Mouse (Mus musculus): Measurements from ENCODE around the gene Scarf2.

Gene Scarf2

DNA sequence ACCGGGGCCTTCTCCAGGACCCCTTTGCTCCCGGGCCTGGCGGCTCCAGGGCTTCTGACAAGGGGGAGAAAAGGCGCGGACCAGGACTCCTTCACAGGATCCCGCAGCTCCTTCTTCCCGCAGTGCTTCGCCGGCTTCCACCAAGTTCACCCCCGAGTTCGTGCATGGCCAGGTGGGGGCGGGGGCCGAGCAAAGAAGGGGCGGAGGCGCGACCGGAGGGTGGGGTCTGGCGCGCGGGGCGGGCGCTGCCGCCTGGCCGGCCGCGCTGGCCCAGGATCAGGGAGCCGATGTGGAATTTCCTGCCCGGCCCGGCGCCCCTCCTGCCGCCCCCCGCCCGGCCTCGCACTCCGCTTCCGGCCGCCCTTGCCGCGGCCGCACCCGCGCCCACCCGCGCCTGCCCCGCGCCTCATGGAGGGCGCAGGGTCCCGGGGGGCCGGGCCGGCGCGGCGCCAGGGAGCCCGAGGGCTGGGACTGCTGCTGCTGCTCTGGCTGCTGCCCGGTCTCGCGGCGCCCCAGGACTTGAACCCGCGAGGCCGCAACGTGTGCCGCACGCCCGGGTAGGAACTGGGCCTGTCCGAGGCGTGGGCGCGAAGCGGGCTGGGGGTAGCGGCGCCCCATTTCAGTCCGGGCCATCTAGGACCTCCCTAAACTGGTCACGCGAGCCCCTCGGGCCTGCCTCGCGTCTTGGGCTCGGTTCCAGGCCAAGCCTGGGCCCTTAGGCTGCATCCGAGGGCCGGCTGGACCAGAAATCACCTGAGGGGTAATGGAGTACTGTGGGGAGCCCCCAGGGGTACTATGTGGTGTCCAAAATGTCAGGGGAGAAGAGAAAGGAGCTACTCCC, at the start of gene Scarf2:
Gene Scarf2 (plus strand): TSS at position 312 of the 841 bp plus-strand sequence.
- DNase-seq (ENCODE audit: low spot score) = peak; percentile 61

DNA sequence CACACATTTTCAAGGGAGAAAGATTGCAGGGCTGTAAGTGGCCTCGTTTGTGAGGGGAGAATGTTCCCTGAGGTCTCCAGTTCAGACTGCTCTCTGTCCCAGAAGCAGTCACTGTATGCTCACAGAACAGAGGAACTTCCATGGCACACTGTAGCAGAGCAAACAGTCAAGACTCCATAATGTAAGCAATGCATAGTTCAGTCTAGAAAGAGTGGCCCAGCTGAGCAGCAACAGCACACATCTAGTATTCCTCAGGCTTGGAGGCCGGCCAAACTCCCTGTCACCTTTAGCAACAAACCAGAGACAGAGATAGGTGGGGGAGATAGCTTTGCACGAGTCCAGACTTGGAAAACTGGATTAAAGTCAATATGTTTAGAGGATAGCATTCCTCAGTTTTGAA, 44.1 kb upstream of the Scarf2 start:
- no peak for DNase-seq (ENCODE audit: low spot score)

DNA sequence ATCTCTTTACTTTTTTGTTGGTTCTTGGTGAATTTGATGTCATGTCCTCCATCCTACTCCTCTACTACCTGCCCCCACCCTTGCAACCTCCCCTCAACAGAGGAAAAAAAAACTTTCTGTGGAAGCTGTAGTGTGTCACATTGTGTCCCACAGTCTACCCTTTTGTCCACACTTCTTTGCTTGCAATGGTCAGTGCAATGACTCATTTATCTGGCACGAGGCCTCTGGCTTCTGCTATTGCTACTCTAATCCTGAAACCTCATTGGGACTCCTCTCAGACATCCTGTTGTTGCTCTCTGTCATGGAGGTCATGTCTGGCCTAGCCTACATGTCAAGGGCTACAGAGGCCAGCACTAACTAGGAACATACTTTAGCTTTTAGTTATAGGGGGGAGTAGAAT, 43.4 kb upstream of the Scarf2 start:
- DNase-seq (ENCODE audit: low spot score) = no peak

DNA sequence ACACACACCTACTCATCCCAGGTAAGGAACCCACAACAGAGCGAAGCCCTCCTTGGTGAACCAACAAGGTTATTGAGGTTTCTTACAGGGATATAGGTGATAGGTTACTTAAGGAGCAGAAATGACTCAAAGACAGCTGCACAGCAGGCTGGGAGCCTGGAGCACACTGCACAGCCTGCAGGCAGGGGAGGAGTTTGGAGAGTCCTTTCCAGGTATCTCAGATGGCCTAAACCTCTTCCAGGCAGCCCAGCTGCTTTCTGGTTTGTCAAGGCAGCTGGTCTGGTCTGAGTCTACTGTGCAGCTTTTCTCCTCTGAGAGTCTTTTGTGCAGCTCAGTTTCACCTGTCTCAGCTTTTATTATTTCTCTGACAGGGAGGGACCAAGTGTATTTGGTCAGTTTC, 39.3 kb upstream of the Scarf2 start:
- DNase-seq (ENCODE audit: low spot score) = no peak

DNA sequence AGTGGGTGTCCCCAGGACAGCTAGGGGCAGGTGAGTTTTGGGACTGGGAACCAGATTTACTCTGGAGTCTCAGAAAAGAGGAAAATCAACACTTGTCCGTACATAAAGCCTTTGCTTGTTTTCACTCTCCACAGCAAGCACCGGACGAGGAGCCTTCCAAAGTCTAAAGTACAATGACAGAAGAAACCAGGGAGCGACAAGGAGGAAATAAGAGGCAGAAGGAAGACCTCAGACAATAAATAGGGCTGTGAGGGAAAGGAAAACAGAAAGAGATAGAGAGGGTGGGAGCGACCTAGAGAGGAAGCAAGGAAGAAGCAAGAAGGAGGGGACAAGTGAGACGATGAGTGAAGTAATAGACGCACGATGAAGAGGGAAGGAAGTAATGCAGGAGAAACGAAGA, 38.2 kb upstream of the Scarf2 start:
- DNase-seq (ENCODE audit: low spot score) = no peak

DNA sequence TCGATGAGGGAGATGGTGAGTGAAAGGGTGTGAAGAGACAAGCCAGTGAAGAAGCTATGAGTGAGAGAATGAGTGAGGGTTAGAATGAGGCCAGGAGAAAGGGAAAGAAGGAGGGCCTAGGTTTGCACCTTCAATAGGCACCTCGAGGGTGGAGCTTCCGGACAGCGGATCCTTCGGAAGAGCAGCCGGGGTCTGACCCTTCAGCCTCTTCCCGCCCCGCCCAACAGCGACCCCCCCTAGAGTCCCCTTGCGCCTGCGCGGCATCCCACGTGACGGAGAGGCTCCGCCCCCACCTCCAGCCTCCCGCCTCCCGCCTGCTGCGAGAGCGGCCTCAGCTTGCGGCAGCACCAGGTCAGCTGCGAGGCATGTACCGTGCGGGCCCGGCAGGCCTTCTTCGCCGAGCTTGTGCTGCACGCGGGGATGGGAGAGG, 37.7 kb upstream of the Scarf2 start, which contains the start of gene Klhl22:
Gene Klhl22 (plus strand): TSS at position 275 of the 430 bp plus-strand sequence.
- peak; percentile 91 for DNase-seq (ENCODE audit: low spot score)

DNA sequence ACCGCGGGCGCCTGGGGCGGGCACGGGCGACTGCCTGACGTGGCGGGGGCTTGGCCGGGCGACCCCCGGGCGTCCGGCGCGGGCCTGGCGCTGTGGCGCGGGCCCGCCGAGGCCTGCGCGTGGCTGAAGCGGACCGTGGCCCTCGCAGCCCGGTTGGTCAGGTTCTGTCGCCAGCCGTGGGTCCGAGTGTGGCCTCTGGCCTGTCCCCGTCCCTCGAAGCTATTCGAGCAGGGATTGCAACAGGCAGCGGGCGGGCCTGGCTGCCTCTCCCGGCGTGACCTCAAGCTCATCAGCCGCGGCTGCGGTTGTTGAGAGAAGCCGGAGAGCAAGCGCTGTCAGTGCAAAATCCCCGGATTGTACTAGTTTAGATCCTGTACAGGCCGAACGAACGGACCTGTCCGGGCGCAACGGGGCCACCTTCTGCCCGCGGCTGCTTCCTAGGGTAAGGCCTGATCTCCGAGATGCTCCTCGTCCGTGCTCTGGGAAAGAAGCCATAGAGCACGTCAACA, 37.2 kb upstream of the Scarf2 start:
- peak; percentile 38 for DNase-seq (ENCODE audit: low spot score)

DNA sequence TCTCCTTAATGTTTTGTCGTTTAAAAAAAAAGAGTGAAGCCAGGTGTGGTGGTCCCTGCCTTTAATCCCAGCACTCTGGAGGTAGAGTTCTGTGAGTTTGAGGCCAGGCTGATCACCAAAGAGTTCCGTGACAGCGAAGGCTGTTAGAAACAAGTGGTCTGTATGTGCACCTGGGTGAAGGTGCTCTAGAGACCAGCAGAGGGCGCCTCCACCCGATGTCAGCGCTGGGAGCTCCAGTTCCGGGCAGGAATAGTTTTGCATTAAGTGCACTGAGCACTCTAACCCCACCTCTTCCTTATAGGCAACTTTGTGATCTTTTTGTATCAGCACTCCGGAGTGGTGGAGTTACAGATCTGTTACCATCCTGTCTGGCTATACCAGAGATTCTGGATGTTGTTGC, 36.4 kb upstream of the Scarf2 start:
- DNase-seq (ENCODE audit: low spot score) = no peak

DNA sequence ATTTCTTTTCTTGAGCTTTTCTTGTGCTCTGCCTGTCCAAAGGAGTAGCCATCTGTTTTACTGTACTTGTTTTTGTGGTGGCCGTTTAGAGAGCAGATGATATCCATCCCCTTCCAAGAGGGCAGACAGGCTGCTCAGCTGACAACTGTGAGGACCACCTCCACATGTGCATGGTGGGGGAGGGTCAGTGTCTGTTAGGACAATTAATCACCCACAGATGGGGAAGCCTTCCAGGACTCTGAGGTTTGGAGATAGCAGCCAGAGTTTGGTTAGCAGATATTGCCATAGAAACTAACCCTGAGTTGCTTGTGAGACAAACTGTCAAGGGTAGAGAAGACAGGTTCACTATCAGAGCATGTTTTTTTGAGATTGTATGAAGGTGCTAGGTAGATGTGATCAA, 36.0 kb upstream of the Scarf2 start:
- no peak for DNase-seq (ENCODE audit: low spot score)

DNA sequence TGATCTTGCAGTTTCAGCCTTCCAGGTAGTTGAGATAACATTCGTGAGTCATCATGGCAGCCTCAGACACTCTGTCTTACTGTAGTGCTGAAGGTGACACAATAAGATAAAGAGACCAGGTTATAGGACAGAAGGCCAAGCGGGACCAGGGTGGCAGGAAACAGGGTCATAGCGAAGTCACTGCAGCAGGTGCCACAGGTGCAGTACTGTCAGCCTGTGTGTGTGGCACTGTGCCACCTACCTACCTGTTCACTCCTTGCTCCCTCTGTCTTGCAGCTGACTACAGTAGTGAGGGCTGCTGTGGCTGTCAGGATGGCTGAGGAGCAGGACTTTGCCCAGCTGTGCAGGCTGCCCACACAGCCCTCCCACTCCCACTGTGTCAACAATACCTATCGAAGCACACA, 33.0 kb upstream of the Scarf2 start:
- no peak for DNase-seq (ENCODE audit: low spot score)

DNA sequence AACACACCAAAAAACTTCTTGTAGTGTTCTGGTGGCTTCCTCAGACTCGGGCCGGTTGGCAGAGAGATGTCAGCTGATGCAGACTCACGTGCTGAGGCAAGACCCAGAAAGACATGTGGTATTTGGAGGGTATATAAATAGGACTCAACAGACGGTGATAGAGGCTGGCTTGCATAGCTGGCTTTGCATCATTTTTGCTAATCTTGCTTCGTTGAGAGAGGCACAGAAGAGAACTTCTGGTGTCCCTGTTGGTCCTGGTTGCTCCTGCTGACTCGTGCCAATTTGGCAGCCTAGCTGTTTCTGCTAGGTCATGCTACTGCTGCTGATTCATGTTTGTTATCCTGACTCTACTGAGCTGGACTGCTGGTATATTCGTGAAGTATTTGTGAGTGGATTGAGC, 28.2 kb upstream of the Scarf2 start:
- no peak for DNase-seq (ENCODE audit: low spot score)

DNA sequence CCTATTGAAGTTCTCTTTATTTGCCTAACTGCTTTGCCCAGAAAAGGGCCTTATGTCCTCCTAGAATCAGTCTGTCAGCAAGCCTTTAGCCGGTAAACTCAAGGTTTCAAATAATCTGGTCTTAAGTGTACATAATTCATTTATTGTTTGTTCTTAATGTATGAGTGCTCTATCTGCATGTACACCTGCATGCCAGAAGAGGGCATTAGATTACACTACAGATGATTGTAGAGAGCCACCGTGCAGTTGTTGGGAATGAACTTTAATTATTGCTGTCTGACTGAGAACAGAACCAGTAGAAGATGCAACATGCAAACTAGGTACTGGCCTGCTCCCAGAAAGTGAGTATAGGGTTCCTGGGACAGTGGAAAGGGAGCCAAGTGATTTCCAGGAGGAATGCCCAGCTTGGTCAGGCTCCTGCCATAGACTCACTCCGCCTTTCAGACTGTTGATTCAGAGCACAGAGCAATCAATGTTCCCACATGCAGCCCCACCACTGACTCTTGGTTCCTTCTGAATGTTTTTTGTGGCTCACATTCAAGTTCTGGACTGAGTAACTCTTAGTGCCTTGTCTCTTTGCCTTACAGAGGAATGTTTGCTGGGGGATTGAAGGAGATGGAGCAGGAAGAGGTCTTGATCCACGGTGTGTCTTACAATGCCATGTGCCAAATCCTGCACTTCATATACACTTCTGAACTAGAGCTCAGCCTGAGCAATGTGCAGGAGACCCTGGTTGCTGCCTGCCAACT, 25.8 kb upstream of the Scarf2 start:
- DNase-seq (ENCODE audit: low spot score) = no peak

DNA sequence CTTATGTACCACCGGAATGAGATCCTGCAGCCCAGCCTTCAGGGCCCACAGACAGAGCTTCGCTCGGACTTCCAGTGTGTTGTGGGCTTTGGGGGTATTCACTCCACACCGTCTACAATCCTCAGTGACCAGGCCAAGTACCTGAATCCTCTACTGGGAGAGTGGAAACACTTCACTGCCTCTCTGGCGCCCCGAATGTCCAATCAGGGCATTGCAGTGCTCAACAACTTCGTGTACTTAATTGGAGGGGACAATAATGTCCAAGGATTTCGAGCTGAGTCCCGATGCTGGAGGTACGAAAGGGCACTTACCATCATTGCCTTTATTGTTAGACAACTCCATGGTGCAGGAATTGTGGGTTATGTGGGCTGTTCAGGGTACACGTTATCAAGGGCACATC, 20.3 kb upstream of the Scarf2 start:
- DNase-seq (ENCODE audit: low spot score) = peak; percentile 25

DNA sequence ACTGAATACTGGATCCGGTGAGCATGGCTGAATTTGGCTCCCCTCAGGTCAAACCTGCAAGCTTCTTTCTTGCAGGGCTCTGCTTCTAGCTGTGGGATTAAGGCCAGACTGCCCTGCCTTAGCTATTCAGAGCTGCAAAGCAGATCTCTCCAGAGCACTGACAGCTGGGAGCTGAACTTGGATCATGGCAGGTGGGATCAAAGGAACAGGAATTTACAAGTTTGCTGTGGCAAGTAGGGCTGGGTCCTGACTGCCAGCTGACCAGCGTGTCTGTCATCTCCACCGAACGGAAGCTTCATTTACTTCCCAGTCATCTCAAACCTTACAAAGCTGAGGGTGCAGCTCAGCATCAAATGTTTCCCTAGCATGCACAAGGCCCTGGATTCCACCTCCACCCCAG, 18.9 kb upstream of the Scarf2 start:
- DNase-seq (ENCODE audit: low spot score) = no peak

DNA sequence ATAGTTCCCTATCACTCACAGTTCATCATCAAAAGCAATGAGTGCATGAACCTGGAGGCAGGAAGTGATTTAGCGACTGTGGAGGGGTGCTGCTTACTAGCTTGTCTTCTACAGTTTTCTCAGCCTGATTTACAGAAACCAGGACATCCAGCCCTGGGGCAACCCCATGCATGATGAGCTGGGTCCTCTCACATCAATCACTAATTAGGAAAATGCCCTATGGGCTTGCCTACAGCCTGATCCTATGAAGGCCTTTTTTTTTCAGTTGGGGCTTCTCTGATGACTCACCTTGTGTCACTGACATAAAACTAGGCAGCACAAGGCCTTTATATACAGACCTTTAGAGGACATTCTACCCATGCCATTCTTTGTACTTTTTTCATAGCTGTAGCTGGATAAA, 17.4 kb upstream of the Scarf2 start:
- no peak for DNase-seq (ENCODE audit: low spot score)

DNA sequence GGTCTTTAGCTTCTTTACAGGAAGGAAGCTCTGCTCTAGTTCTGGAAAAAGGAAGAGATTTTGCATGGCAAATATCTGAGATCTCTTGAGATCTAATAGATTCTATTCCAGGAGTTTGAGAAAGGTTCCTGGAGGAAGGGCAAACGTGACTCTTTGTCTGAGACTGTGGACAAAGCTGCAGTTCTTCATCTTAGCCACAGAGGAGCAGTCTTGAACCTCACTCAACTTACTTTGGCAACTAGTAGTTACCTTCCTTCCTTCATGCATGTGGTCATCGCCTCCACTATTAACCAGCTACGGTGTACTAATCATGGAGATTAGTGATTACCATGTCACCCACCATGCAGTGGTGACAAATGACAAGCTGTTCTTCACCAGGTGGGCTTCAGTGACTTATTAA, 11.7 kb upstream of the Scarf2 start:
- DNase-seq (ENCODE audit: low spot score) = no peak

DNA sequence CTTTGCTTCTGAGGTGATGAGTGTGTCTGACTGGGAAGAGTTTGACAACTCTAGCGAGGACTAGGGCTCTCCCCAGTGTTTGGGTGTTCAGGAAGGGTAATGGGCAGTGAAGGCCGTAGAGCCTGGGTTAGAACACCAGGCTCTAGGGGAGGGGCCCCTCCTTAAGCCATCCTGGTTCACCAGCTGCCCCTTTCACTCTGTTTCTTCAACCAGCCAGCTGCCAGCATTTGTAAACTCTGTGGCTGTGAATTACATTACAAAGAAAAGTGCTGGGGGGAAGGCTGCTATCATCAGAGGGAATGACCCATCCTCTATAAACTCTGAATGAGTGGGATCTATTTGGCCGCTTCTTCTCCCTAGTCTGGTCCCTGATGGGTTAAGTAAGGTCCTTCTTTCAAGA, 4.4 kb upstream of the Scarf2 start:
- DNase-seq (ENCODE audit: low spot score) = no peak

DNA sequence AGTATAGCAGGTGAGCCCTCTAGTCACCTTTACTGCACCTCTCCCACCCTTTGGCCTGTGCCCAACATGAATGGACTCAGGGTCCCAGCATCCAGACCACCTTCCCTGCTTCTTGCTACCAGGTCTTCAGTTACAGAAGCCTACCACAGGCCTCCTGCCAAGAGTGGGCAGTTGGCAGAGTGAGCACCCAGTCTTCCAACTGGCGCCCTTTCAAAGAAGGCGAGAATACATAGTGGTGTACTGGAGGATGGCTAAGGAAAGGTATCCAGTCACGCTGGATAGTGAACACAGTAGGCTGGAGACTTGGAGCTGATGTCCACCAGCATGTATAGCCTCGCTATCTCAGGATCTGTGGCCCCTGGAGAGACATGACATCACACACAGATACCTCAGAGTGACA, 3.0 kb upstream of the Scarf2 start:
- DNase-seq (ENCODE audit: low spot score) = no peak

DNA sequence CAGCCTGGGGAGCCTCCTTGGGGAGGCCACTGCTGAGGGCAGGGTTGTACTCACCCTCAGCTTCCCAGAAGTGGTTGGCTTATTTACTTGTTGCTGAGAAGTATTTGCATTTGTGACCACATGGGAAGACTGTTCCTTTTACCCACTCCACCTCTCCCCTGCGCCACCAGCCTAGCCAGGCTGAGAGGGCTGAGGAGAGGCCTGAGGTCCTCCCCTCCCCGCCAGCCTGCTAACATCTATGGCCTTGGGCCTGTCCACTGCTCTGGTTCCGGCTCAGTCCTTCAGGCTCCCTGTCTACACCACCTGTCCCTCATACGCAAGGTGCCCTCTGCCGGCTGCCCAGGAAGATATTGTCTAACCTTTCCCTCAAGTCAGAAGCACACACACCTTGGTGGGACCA, 1.4 kb upstream of the Scarf2 start:
- no peak for DNase-seq (ENCODE audit: low spot score)

DNA sequence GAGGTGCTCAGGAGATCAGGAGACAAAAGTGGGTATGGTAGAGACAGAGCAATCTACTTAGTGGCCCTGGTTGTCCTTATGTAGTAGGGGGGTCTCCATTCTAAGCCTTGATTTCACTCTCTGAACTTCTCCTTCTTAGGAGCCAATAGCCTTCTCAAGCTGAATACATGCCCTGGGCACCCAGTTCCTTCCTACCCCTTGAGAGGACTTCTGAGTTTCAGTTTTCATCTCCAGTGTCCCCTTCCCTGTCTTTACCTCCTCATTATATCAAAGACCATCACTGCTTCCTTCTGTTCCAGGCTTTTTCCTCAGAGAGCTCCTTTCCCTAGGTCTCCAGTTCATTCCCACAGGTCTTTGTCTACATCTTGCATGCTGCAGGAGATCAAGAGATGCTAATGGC, 563 bp upstream of the Scarf2 start:
- DNase-seq (ENCODE audit: low spot score) = no peak

DNA sequence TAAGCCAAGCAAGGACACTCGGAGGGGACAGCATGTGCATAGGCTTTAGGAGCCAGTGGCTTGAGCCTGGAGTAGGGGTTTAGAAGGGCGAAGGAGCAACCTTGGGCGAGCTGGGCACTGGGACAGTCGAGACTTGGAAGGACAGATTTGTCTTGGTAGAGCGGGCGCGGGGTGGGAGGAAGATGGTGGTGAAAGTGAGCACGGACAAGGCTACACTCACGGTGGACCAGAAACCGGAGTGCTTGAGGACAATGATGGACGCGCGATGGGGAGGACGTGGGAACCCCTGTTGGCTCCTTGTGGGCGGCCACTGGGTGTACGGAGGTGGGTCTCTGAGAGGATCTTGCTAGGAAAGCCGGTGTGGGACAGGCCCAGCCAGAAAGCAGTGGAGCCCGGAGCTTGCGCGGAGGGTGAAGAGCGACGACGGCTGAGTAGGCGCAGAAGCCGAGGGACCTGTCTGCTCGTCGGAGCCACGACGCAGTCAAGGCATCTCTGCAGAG, 780 bp downstream of the Scarf2 start:
- peak; percentile 12 for DNase-seq (ENCODE audit: low spot score)

DNA sequence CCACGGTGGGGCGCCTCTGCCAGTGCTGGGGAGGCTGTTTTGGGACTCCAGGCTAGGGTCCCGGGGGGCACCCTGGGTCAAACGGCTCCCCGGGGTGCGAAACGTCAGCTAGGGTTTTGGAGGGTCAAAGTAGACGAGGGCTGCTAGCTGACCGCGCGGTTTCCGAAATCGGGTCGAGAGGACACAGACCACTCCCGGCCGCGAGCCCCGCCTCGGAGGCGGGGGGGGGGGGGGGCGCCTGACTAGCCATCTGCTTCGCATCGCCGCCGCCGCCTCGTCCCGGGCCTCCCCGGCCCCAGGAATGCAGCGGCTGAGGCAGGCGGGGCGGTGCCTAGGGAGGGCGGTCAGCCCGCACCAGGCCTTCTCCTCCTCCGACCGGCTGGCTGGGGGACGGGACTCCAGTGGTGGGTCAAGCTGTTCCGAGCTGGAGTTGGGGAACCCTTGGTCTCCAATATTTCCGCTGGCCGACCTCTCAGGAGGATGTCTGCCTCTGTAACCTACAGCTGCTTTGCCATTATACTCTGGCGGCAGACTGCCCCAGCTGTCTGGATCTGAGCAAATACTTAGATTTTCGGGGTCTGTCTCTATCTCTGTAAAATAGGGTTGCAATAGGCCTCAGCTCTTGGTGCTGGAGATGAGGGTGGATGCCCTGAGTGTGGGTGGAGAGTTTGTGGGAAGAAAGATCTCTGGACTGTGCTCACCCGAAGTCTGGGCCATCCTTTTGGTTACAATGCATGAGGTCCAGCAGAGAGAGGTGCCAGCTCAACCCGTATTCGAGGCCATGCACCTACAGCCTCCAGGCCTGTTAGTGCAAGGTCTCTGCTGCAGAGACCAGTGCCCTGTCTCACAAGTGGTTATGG, 1.5 kb downstream of the Scarf2 start:
- peak; percentile 25 for DNase-seq (ENCODE audit: low spot score)

Measured in ovary, postnatal 14 days (tissue).